Mouse (Mus musculus): ENCODE results near the gene Snai3. TPM values are rescaled to one million over a fixed set of nuclear protein-coding genes. Genes with fewer than 3 reads are reported as not detected.

Snai3 gene
- total RNA-seq, 1 experiment from 2014 or later = not detected

DNA sequence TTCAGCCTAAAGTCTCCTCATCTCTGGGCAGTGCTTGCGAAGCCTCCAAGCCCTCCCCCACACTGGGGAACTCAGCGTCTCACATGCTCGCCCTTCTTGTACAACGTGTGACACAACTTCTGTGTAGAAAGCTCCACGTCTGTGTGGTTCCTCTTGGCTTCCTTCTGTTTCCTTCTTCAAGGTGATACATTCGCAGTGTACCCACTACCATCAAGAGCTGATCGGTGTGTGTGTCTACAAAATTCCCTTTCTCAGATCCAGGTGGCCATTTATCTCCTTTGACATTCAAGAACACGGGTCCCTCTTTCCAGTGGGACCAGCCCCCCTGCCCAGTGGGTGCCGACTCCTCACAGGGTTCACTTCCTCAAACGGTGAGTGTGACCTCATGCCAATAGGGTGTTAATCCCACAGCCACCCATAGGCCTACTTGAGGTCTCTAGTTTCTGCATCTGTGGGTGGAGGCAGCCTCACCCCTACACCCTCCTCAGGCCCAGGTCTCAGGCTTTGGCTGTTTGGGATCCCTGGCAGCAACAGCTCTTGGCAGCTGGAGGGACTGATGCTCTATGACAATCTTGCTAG is 30.4 kb downstream of the Snai3 start:
- DNase-seq = no peak

DNA sequence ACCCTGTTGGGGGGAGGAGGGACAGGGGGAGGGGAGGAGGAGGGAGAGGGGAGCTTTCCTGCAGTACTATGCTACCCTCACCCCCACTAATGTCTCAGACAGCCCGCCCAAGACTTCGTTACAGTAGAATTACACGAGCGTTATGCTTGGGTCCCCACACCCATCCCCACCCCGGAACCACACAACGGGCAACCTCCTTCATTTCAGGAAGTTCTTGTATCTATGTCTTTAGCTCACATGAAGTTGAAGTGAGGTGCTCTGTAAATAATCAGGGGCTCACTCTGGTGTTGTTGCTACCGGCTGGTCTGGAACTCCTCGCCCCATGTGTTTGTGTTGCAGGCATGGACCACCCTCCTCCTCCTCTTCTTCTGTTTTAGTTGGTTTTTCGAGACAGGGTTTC is 32.4 kb downstream of the Snai3 start:
- DNase-seq = no peak

DNA sequence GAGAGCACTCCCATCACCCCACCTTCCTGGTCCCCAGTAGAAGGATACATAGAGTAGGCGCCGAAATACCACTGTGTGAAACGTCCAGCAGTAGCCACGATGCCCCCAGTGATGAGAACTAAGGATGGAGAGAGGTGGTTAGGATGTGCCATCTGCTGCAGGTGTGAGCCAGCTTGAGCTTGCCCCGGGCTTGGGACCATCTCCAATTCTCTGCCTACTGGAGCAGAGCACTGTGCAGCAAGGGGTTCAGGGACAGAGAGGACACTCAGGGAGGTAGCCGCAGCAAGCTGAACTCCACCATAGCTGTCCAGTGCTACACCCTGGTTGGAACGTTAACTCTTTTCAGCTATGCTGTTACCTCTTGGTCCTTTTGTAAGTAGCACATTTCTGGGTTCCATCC is 32.9 kb downstream of the Snai3 start:
- DNase-seq = no peak

DNA sequence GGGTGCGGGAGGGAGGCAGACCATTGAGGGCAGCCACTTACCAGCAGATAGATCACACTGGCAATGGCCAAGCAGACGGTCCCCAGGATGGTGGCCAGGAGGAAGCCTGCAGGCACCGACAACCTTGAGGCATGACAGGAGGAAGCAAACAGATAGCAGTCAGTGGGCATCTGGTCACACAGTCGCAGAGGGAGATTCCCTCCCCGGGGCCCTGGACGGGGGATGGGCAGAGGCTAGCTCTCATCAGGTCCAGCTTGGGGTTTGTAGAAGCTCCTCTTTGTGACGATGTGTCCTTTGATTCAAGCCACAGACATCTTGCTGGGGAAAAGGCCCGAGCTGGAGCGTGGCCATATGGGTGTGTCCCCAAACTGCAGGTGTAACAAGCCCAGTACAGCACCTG is 34.4 kb downstream of the Snai3 start:
- DNase-seq = no peak

DNA sequence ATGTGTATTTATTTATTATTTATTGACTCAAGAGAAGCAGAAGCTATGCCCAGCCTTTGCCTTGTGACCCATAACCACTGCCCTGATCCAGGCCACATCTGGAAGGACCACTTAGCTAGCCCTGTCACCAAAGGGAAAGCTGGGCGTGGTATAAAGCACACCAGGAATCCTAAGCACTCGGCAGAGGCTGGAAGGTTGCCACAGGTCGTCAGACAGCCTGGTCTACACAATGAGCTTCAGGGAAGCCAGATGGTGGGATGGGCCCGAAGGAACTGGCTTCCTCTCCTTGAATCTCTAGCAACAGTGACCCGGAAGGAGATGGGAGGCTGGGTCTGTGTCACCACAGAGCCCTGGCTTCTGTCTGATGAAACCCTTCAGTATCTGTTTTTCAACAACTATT is 36.9 kb downstream of the Snai3 start:
- DNase-seq = no peak

DNA sequence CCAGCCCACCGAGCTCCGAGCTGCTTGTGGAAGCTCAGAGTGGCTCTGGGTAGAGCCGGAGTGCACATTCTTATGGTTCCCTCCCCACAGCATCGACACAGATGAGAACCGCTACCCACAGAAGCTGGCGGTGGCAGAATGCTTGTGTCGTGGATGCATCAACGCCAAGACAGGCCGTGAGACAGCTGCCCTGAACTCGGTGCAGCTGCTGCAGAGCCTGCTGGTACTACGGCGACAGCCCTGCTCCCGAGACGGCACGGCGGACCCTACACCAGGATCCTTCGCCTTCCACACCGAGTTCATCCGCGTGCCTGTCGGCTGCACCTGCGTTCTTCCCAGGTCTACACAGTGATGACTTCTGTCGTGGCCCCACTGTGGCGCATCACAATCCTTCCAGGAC is 37.3 kb downstream of the Snai3 start:
- DNase-seq = no peak

DNA sequence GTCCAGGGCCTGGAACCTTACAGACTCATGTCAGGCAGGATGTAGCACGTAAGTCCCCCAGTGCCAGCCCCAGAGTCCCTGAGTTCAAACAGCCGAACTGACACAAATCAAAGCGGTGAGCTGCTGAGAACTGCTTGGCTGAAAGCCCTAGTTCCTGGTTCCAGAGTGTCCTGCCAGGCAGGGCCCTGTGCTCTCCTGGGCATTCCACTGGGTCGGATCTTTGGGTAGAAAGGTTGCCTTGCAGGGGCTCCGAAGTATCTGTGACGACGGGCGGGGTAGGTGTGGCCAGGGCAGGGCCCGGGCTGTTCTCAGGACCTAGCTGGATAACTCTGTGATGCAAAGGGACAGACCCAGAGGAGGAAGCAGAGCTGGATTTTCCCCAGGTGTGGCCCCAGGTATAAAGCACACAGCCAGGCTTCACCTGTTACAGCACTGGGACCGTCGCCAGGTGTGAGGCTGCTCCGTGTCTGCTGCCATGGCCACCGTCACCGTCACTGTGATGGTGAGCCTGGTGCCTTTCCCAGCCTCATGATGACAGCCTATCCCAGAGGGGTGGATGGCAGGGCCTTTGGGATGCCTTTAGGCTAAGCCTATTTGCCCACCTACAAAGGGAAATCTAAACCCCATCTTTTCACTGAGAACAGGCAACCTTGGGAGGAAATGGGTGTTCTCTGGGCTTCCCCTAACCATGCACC is 39.0 kb downstream of the Snai3 start, which contains the start of gene Il17c:
Gene Il17c (plus strand): TSS at position 645 of the 695 bp plus-strand sequence.
- DNase-seq = no peak

DNA sequence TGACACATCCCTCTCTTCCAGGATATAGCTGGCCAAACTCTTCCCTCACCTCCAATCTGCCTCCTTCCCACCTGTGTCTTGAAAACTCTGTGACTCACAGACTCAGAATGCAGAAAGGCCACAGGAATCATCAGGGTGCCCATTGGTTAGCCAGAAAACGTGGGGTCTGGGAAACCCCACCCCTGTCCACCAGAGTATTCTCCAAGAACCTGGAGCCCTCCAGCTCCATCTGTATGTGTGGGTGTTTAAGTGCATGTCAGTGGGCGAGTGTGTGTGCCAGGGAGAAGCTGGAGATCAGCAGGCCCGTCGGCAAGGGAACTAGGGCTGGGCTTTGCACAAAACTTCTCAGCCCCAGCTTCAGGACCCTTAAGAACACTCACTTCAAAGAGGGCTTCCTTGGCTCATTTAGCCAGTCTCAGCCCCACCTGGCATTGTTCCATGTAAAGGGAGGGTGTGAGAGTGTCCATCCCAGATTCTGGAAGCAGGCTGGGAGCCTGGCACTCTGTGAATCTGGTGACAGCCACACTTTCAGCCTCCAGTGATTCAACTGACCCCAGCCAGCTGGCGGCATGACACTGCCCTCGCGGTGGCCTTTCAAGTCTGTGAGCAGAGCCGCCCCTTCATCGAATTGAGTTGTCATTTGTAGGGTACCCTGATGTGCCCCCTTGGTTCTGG is 40.5 kb downstream of the Snai3 start:
- no peak for DNase-seq

DNA sequence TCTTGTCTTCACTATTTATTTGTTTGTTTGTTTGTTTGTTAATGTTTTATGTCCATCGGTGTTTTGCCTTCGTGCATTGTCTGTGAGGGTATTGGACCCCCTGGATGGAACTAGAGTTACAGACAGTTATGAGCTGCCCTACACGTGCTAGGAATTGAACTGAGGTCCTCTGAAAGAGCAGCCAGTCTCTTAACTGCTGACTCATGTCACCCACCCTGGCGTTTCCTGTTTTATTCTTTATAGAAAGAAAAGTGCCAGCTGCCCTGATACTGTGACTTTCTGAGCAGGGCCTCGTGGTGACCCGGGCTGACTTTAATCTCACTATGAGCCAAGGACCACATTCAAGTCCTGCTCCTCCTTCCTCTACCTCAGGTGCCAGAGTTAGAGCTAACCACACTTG is 45.0 kb downstream of the Snai3 start:
- DNase-seq = no peak

DNA sequence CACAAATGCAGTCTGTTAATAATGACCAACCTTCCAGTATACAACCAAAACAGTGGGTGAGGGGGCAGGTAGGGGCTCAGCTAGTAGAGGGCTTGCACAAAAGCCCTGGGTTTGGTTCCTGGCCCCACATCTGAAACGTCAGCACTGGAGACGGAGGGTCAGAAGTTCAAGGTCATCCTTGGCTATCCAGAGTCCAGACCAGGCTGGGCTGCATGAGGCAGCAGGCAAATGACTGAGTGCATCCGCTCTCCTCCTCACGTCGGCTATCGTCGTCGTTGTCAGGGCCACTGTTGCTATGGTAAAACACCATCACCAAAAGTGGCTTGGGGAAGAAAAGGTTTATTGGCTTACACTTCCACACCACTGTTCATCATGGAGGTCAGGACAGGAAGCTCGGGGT is 46.2 kb downstream of the Snai3 start:
- DNase-seq = no peak

DNA sequence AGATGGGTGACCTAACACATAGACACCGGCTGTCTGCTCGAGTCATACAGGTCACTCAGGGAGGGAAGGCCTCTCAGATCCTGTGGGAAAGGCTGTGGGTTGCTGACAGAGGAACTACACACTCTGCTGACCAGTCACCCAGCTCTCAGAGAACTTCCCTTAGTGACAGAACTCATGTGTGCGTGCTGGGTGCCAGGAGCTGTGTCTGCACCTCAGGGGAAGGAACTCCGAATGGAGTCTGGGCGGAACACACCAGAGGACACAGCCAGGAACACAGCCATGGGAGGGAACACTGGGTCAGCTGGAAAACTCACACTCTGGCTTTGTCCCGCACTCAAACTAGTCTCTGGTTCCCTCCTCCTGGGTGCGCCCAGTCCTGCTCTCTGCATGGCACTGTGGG is 52.9 kb downstream of the Snai3 start:
- no peak for DNase-seq

DNA sequence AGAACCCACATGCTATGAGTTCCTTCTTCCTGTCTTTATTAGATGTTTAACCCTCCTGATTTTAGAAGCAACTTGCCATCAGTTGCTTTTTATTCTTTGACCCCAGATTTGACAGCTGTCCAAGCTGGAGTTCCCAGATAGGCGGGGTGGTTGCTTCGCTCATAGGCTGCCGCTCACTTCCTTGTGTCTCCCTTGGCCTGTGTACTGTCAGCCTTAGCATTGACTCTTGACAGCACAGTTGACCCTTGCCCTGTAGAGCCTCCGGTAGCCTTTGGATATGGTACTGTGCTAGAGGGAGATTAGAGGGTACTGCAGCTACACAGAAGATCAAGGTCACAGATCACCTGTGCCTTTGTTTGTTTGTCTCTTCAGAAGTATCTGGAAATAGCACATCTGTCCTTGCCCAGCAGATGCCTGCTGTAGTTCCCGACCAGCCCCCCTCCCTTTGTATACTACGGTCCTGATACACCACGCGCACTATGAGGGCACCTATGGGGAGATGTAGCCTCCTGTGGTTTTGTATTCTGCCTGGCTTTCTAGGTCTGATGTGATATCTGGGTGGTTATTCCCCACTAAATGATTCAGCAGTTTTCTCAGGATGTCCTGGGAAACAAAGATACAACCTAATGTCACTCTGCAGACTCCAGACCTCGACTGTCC is 55.3 kb downstream of the Snai3 start:
- no peak for DNase-seq

Small RNA genes lying within 50 kb of the gene (microRNA-seq; reads per million reads assigned to microRNA genes)
- gene Gm24366 = 0 reads per million in 2 experiments

Other genes with a start within 250 kb of the Snai3 start
- 17.8 and 22.4 TPM in 2 replicates for gene Zfpm1, start 178.6 kb downstream of the Snai3 start, total RNA-seq (2021)
- gene Trhr2, start 100.0 kb downstream of the Snai3 start, total RNA-seq (2021) = not detected in 2 replicates
- gene Zc3h18, start 84.1 kb downstream of the Snai3 start, total RNA-seq (2021) = 49.8 and 52.2 TPM in 2 replicates
- not detected in 2 replicates for gene Il17c, start 38.7 kb downstream of the Snai3 start, total RNA-seq (2021)
- 25.4 and 27.0 TPM in 2 replicates for gene Cyba, start 27.8 kb downstream of the Snai3 start, total RNA-seq (2021)
- gene Mvd, start 17.3 kb downstream of the Snai3 start, total RNA-seq (2021) = 53.6 and 78.3 TPM in 2 replicates
- 65.3 and 66.5 TPM in 2 replicates for gene Rnf166, start 15.3 kb upstream of the Snai3 start, total RNA-seq (2021)
- gene Ctu2, start 15.4 kb upstream of the Snai3 start, total RNA-seq (2021) = 20.6 and 24.7 TPM in 2 replicates
- 18.3 and 20.1 TPM in 2 replicates for gene Piezo1, start 90.6 kb upstream of the Snai3 start, total RNA-seq (2021)
- gene Cdt1, start 107.3 kb upstream of the Snai3 start, total RNA-seq (2021) = 12.5 and 17.7 TPM in 2 replicates
- 50.6 and 66.4 TPM in 2 replicates for gene Aprt, start 116.2 kb upstream of the Snai3 start, total RNA-seq (2021)
- 6.2 and 7.3 TPM in 2 replicates for gene Galns, start 150.7 kb upstream of the Snai3 start, total RNA-seq (2021)
- gene Trappc2l, start 150.9 kb upstream of the Snai3 start, total RNA-seq (2021) = 57.9 and 63.3 TPM in 2 replicates
- not detected in 2 replicates for gene Pabpn1l, start 162.0 kb upstream of the Snai3 start, total RNA-seq (2021)
- 12.2 and 14.1 TPM in 2 replicates for gene Cbfa2t3, start 238.4 kb upstream of the Snai3 start, total RNA-seq (2021)

Measured in adrenal gland, postnatal 25 days (tissue).